Mouse (Mus musculus) layer of hippocampus, adult 8-10 months (tissue): Measurements from ENCODE around the gene Gemin4. TPM values are rescaled to one million over a fixed set of nuclear protein-coding genes. Genes with fewer than 3 reads are reported as not detected.

ENCODE experiments used
- total RNA-seq, 4 experiments: library from RNA; stranded (reverse); gene quantifications; 2 replicates each; pipeline ENCODE4 v1.2.4; 2022

Gene Gemin4
- total RNA-seq, 4 experiments from 2014 or later, result 9.5 to 13.7 (median 10.9) TPM

Other genes starting within 250 kb of the Gemin4 start
- gene 1700016K19Rik, start 217.8 kb downstream of the Gemin4 start, total RNA-seq, result 1 to 10 TPM; 1.8 to 4.4 (median 2.4) TPM
- gene Rflnb, start 189.9 kb downstream of the Gemin4 start, total RNA-seq, result 1 to 10 TPM; 7.1 to 9.2 (median 7.9) TPM
- gene Vps53, start 38.0 kb downstream of the Gemin4 start, total RNA-seq, result 10 to 100 TPM; 90.2 to 98.1 (median 95.1) TPM
- gene Fam57a, start 38.0 kb downstream of the Gemin4 start, total RNA-seq, result 10 to 100 TPM; 17.9 to 22.0 (median 19.9) TPM
- gene Dbil5, start 56 bp downstream of the Gemin4 start, total RNA-seq, result 1 to 10 TPM in 2 of 4 experiments, under 1 TPM in 2; 0.64 to 1.2 (median 0.96) TPM
- gene Mrm3, start 26.1 kb upstream of the Gemin4 start, total RNA-seq, result 10 to 100 TPM; 16.8 to 19.3 (median 17.5) TPM
- 10 to 100 TPM; 55.8 to 59.8 (median 58.0) TPM for gene Glod4, start 26.1 kb upstream of the Gemin4 start, total RNA-seq
- gene Nxn, start 181.5 kb upstream of the Gemin4 start, total RNA-seq, result 10 to 100 TPM in 3 of 4 experiments, 1 to 10 TPM in 1; 9.2 to 12.2 (median 10.6) TPM
- gene Timm22, start 189.3 kb upstream of the Gemin4 start, total RNA-seq, result 10 to 100 TPM; 24.5 to 33.1 (median 31.1) TPM